7 mouse cellular contexts compared by ENCODE assay signal in the genomic region with DNA sequence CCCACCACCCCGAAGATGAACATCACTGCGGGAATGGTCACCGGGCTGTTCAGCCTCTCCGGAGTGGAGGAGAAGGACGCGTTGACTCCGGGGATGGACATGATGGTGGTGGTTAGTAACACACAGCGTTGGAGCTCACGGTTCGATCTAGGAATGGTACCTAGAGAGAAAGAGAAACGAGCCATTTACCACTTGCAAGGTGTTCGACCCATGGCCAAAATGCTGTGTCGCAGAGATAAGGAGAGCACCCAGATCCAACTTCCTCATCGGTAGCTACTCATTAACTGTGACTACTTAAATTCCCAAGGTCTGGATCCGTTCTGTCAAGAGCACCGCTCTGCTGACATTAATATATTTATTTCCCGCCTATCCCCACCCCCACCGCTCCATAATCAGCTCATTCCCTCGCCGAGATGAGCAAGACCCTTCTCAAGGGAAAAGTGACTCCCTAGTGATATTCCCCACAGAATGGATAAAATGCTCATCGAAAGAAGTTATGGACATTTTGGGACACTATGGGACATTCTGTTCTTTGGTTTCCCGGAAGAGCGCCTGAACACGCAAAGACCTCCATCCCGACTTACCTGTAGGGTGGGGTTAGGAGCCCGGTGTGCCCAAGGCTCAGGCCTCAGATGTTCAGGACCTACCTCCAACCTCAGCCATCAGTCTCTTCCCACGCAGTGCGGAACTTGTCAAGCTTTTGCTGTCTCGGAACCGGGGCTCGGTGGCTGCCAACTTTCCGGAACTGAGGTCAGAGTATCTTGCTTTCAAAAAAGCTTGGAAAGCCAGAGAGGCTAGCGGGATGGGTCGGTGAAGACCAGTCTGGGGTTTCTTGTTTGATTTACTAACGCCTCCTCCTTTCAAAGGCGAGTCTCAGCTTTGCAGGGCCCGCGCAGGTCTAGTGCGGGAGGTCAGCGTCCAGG. TPM values are rescaled to one million over a fixed set of nuclear protein-coding genes. Genes with fewer than 3 reads are reported as not detected.
DNase-seq lines count a peak whose midpoint lies in the region; ATAC-seq and TF ChIP-seq lines count a peak whose summit lies in the region.

No protein-coding gene starts in this region.

- peak overlapping the region; percentile 73 for H3ac ChIP-seq in C2C12 (ENCODE audit: control insufficient read depth, insufficient read length, low read depth)

- DNase-seq in forebrain, embryonic 11.5 days (ENCODE audit: low spot score), result peak; percentile 59
- no peak for DNase-seq in hindbrain, postnatal 0 days (ENCODE audit: low spot score)
- DNase-seq in lung, postnatal 4 days, result peak; percentile 31 to 36
- no peak for DNase-seq in left cerebral cortex, adult 8-10 months (ENCODE audit: low spot score in 2 of 2)

- H3K4me1 ChIP-seq in E14TG2a.4 (replicated peaks; ENCODE audit: low read depth, low read length), result peaks cover 35% of the 10 kb centered on the region
- H3K4me1 ChIP-seq in forebrain, embryonic 11.5 days (replicated peaks; ENCODE audit: control insufficient read depth, insufficient read depth, low read length), result peaks cover 6% of the 10 kb centered on the region; the same call in 1 of the 2 replicates
- peaks cover 17% of the 10 kb centered on the region; the same call in 1 of the 2 replicates for H3K4me1 ChIP-seq in hindbrain, postnatal 0 days (ENCODE audit: insufficient read depth, low read length)
- H3K4me1 ChIP-seq in stomach, embryonic 15.5 days, result peaks cover 28% of the 10 kb centered on the region

- no peaks in the 10 kb centered on the region; the same call in 1 of the 2 replicates for H3K9me3 ChIP-seq in E14TG2a.4 (ENCODE audit: low read length)
- no peaks in the 10 kb centered on the region; the same call in 1 of the 2 replicates for H3K9me3 ChIP-seq in forebrain, embryonic 11.5 days (ENCODE audit: control insufficient read depth, low read length)
- no peaks in the 10 kb centered on the region for H3K9me3 ChIP-seq in hindbrain, postnatal 0 days (ENCODE audit: low read length)
- no peaks in the 10 kb centered on the region for H3K9me3 ChIP-seq in stomach, embryonic 15.5 days

- peak overlapping the region; percentile 94 for H3K4me2 ChIP-seq in forebrain, embryonic 11.5 days (ENCODE audit: low read depth, low read length, severe bottlenecking)
- H3K4me2 ChIP-seq in hindbrain, postnatal 0 days (ENCODE audit: low read depth, low read length), result peak overlapping the region; percentile 100
- peak overlapping the region; percentile 99 for H3K4me2 ChIP-seq in stomach, embryonic 15.5 days

- WGBS in forebrain, embryonic 11.5 days, result 6% methylated on average over 40 of the region's 40 CpGs
- 10% methylated on average over 40 of the region's 40 CpGs for WGBS in hindbrain, postnatal 0 days
- WGBS in stomach, embryonic 15.5 days, result 7% methylated on average over 40 of the region's 40 CpGs

- H3K36me3 ChIP-seq in C2C12 (ENCODE audit: control insufficient read depth, insufficient read depth) (no peaks in the 10 kb centered on the region), E14TG2a.4 (ENCODE audit: insufficient read depth, low read length) (no peaks in the 10 kb centered on the region)
- H3K36me3 ChIP-seq in forebrain, embryonic 11.5 days (ENCODE audit: control insufficient read depth, insufficient read depth, low read length), result no peaks in the 10 kb centered on the region
- H3K36me3 ChIP-seq in hindbrain, postnatal 0 days (ENCODE audit: insufficient read depth, low read length), result no peaks in the 10 kb centered on the region
- H3K36me3 ChIP-seq in stomach, embryonic 15.5 days, result no peaks in the 10 kb centered on the region

- H3K4me3 ChIP-seq in C2C12 (ENCODE audit: insufficient read depth, poor library complexity, severe bottlenecking), result peak overlapping the region; percentile 60
- H3K4me3 ChIP-seq in E14TG2a.4 (replicated peaks; ENCODE audit: low read length), result peak overlapping the region; percentile 86
- peak overlapping the region; percentile 43 for H3K4me3 ChIP-seq in forebrain, embryonic 11.5 days (ENCODE audit: low read depth, low read length)
- H3K4me3 ChIP-seq in hindbrain, postnatal 0 days (ENCODE audit: low read length), result peak overlapping the region; percentile 60
- peak overlapping the region; percentile 59 for H3K4me3 ChIP-seq in stomach, embryonic 15.5 days (replicated peaks)

- TF ChIP-seq CTCF in C2C12 (IDR thresholded peaks at IDR 0.05; ENCODE audit: control insufficient read depth, insufficient read depth, insufficient read length) (no peak), E14TG2a.4 (conservative IDR thresholded peaks at IDR 0.05; ENCODE audit: low read length) (no peak)
- no peak for TF ChIP-seq CTCF in hindbrain, postnatal 0 days (IDR thresholded peaks at IDR 0.05; ENCODE audit: low read depth)

- ATAC-seq in forebrain, embryonic 11.5 days (replicated peaks; ENCODE audit: low FRiP score), result no peak; the same call in 1 of the 2 replicates
- peak; percentile 8; the same call in 1 of the 2 replicates for ATAC-seq in hindbrain, postnatal 0 days
- ATAC-seq in stomach, embryonic 15.5 days (ENCODE audit: insufficient read depth, low FRiP score, low read depth), result no peak; the same call in 1 of the 2 replicates

- H3K27me3 ChIP-seq in C2C12 (ENCODE audit: control insufficient read depth, insufficient read depth, insufficient read length), result no peaks in the 10 kb centered on the region
- H3K27me3 ChIP-seq in E14TG2a.4 (ENCODE audit: insufficient read depth, low read length), result peaks cover 69% of the 10 kb centered on the region
- peaks cover 35% of the 10 kb centered on the region for H3K27me3 ChIP-seq in forebrain, embryonic 11.5 days (ENCODE audit: control insufficient read depth, insufficient read depth, low read length)
- peaks cover 12% of the 10 kb centered on the region for H3K27me3 ChIP-seq in hindbrain, postnatal 0 days (ENCODE audit: insufficient read depth, low read length)
- H3K27me3 ChIP-seq in stomach, embryonic 15.5 days (replicated peaks), result peaks cover 9% of the 10 kb centered on the region; the same call in 1 of the 2 replicates

- H3K79me2 ChIP-seq in C2C12 (ENCODE audit: control insufficient read depth, insufficient read depth), result peaks cover 49% of the 10 kb centered on the region

- peaks cover 20% of the 10 kb centered on the region for H3K79me3 ChIP-seq in C2C12 (ENCODE audit: low read depth)

- peak overlapping the region; percentile 39; the same call in 1 of the 2 replicates for H3K9ac ChIP-seq in forebrain, embryonic 11.5 days (ENCODE audit: low read length)
- H3K9ac ChIP-seq in hindbrain, postnatal 0 days (replicated peaks; ENCODE audit: low read length), result peak overlapping the region; percentile 45; the same call in 1 of the 2 replicates
- H3K9ac ChIP-seq in stomach, embryonic 15.5 days, result peak overlapping the region; percentile 50; the same call in 1 of the 2 replicates

- H3K27ac ChIP-seq in forebrain, embryonic 11.5 days (ENCODE audit: low read depth, low read length), result no peak overlapping the region
- H3K27ac ChIP-seq in hindbrain, postnatal 0 days, result no peak overlapping the region
- no peak overlapping the region for H3K27ac ChIP-seq in stomach, embryonic 15.5 days

TF ChIP-seq in C2C12, 6 proteins besides CTCF, POLR2A, EP300 and RAD21:
- TF ChIP-seq MAX (IDR thresholded peaks at IDR 0.05) (peak; percentile 23), USF1 (IDR thresholded peaks at IDR 0.05; ENCODE audit: low read depth) (no peak)

RNA-seq across cellular contexts. Expression of a gene that starts 0.7 kb away (rescaled TPM):
- polyA plus RNA-seq in C2C12 (2012; fragmentation: generic; extraction: Trizol), result 10.7 TPM
- 0.73 and 1.1 TPM in 2 replicates for polyA plus RNA-seq in forebrain, embryonic 11.5 days (2014; fragmentation: Nextera tagmentation; extraction: Ambion mirVana)
- 4.7 and 4.9 TPM in 2 replicates for total RNA-seq in hindbrain, postnatal 0 days (2014; rRNA removed)
- 3.0 and 3.3 TPM in 2 replicates for polyA plus RNA-seq in hindbrain, postnatal 0 days (2015; fragmentation: Nextera tagmentation; extraction: Ambion mirVana)
- polyA plus RNA-seq in stomach, embryonic 15.5 days (2015; fragmentation: Nextera tagmentation; extraction: Ambion mirVana), result 5.0 and 6.1 TPM in 2 replicates
- 1 to 10 TPM in 2 of 4 experiments, under 1 TPM in 2; 0.72 to 1.1 (median 0.91) TPM for total RNA-seq in left cerebral cortex, adult 8-10 months (2022)

RNA-seq across cellular contexts. Expression of a gene that starts 58.0 kb away (rescaled TPM):
- polyA plus RNA-seq in C2C12 (2012; fragmentation: generic; extraction: Trizol), result 15.8 TPM
- 34.0 and 37.9 TPM in 2 replicates for polyA plus RNA-seq in forebrain, embryonic 11.5 days (2014; fragmentation: Nextera tagmentation; extraction: Ambion mirVana)
- 21.3 TPM in 2 replicates for total RNA-seq in hindbrain, postnatal 0 days (2014; rRNA removed)
- polyA plus RNA-seq in hindbrain, postnatal 0 days (2015; fragmentation: Nextera tagmentation; extraction: Ambion mirVana), result 39.3 and 44.9 TPM in 2 replicates
- 36.5 and 37.8 TPM in 2 replicates for polyA plus RNA-seq in stomach, embryonic 15.5 days (2015; fragmentation: Nextera tagmentation; extraction: Ambion mirVana)
- 100 to 1,000 TPM in 1 of 4 experiments, 10 to 100 TPM in 3; 81.2 to 100 (median 86.1) TPM for total RNA-seq in left cerebral cortex, adult 8-10 months (2022)

Comparison
In these comparisons a context has a peak if more than half of its experiments do, and no peak if none do; other contexts are left out.
1. DNase-seq: peak in forebrain, embryonic 11.5 days (single experiment) and lung, postnatal 4 days (2 of 2); none in hindbrain, postnatal 0 days (single experiment) and left cerebral cortex, adult 8-10 months (0 of 2).
2. Peak in every context shown above with its lines, with median percentiles within 50 percentile points of each other: H3K4me3 ChIP-seq, H3K4me2 ChIP-seq and H3K9ac ChIP-seq.